Mouse (Mus musculus) lung, postnatal 0 days (tissue): Measurements from ENCODE around the gene Hes3. TPM values are rescaled to one million over a fixed set of nuclear protein-coding genes. Genes with fewer than 3 reads are reported as not detected.

Experiments
- ATAC-seq: fragments of 200-750 bp; cut with Nextera tagmentation; 2 replicates; pipeline ENCODE4 v1.8.0; 2017; ENCODE audit warnings: moderate library complexity
- DNase-seq: peaks from one replicate; pipeline ENCODE4 v3.0.0-alpha.2; 2016; ENCODE audit warnings: low spot score
- H3K27ac ChIP-seq: fragments of 300-500 bp; sonication (generic); 2 replicates; pipeline ENCODE4 v1.5.1; 2014; ENCODE audit warnings: antibody characterized with exemption, mild to moderate bottlenecking, low read length, mixed read lengths
- H3K27me3 ChIP-seq: fragments of 300-500 bp; sonication (generic); replicated peaks from 2 replicates; pipeline ENCODE4 v1.6.1; 2014; ENCODE audit warnings: low read length, mixed read lengths; ENCODE audit not compliant: insufficient read depth
- H3K36me3 ChIP-seq: fragments of 300-500 bp; sonication (generic); 2 replicates; pipeline ENCODE4 v1.6.1; 2014; ENCODE audit warnings: low read length, mixed read lengths; ENCODE audit not compliant: insufficient read depth
- H3K4me1 ChIP-seq: fragments of 300-500 bp; sonication (generic); 2 replicates; pipeline ENCODE4 v1.6.1; 2014; ENCODE audit warnings: antibody characterized with exemption, low read depth, low read length, mixed read lengths; ENCODE audit not compliant: insufficient read depth
- H3K4me2 ChIP-seq: fragments of 300-500 bp; sonication (generic); replicated peaks from 2 replicates; pipeline ENCODE4 v1.6.1; 2014; ENCODE audit warnings: low read depth, mild to moderate bottlenecking, low read length, moderate library complexity, mixed read lengths
- H3K4me3 ChIP-seq: fragments of 300-500 bp; sonication (generic); 2 replicates; pipeline ENCODE4 v1.5.1; 2014; ENCODE audit warnings: low read depth, low read length
- H3K9ac ChIP-seq: fragments of 300-500 bp; sonication (generic); replicated peaks from 2 replicates; pipeline ENCODE4 v1.6.1; 2014; ENCODE audit warnings: low read depth, mild to moderate bottlenecking
- H3K9me3 ChIP-seq: fragments of 300-500 bp; sonication (generic); 2 replicates; pipeline ENCODE4 v1.6.1; 2016; ENCODE audit warnings: low read length, mixed read lengths
- CTCF ChIP-seq: IDR thresholded peaks from 2 replicates; pipeline ENCODE4 v1.5.1; 2016; ENCODE audit warnings: antibody characterized with exemption, mild to moderate bottlenecking
- EP300 ChIP-seq: IDR thresholded peaks from 2 replicates; pipeline ENCODE4 v1.6.1; 2016; ENCODE audit warnings: antibody characterized with exemption, mild to moderate bottlenecking, control low read depth
- WGBS: fragments of 180-500 bp; shearing (Covaris S2); extraction: QIAGEN DNeasy Blood & Tissue Kit; methylation state at CpG from one replicate; pipeline ENCODE4 v1.1.7; 2014; 5-methylcytosine and 5-hydroxymethylcytosine counted together
- polyA plus RNA-seq: library from polyadenylated mRNA; unstranded; fragments of >200 nt; fragmentation: Nextera tagmentation; extraction: Ambion mirVana; gene quantifications from 2 replicates; pipeline ENCODE4 v1.2.1, GENCODE M21; 2015

The Hes3 gene
- polyA plus RNA-seq, 1 experiment from 2014 or later = not detected

GRCm38 (mm10) chr4:152271334-152271733, 20.1 kb downstream of the Hes3 start:
- Histone ChIP-seq H3K27me3 (peaks cover 7% of the 10 kb centered on the region), H3K27ac (no peak overlapping the region), H3K4me2 (no peak overlapping the region), H3K4me3 (no peak overlapping the region), H3K4me1 (no peaks in the 10 kb centered on the region; the same call in 1 of the 2 replicates), H3K9ac (no peak overlapping the region), H3K9me3 (no peaks in the 10 kb centered on the region), H3K36me3 (no peaks in the 10 kb centered on the region)
- DNase-seq = no peak
- 87% methylated on average over 11 of the region's 11 CpGs for WGBS
- ATAC-seq = no peak
- no peak for TF ChIP-seq CTCF
- TF ChIP-seq EP300 = no peak

DNA sequence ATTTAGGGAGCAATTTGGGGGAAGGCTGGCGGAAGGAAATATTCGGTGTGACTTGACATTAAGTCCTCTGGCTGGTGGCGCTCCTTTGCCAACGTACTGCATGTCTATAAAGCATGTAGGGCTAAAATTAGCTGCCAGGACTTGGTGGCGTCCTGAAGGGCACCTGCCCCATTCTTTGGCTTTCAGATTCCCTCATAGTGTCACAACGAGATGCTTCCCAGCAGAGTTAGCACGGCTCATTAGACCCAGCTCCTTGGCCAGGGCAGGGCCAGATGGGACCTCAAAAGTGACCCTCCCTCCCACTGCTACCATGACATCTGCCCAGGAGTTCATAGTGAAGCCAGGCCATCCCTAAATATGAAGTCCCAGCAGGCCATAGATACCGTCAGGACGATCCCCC, 20.9 kb downstream of the Hes3 start:
- Histone ChIP-seq H3K36me3 (no peaks in the 10 kb centered on the region), H3K4me1 (no peaks in the 10 kb centered on the region; the same call in 1 of the 2 replicates), H3K9me3 (no peaks in the 10 kb centered on the region), H3K9ac (no peak overlapping the region), H3K4me3 (no peak overlapping the region), H3K27me3 (peaks cover 7% of the 10 kb centered on the region), H3K27ac (no peak overlapping the region), H3K4me2 (no peak overlapping the region)
- ATAC-seq = no peak
- TF ChIP-seq EP300 (no peak), CTCF (no peak)
- 84% methylated on average over 9 of the region's 9 CpGs for WGBS
- no peak for DNase-seq

- Histone ChIP-seq H3K4me2 (no peak overlapping the region), H3K9ac (no peak overlapping the region), H3K4me1 (no peaks in the 10 kb centered on the region; the same call in 1 of the 2 replicates), H3K4me3 (no peak overlapping the region), H3K36me3 (no peaks in the 10 kb centered on the region), H3K27me3 (peaks cover 7% of the 10 kb centered on the region), H3K9me3 (no peaks in the 10 kb centered on the region), H3K27ac (no peak overlapping the region)
- WGBS = 90% methylated on average over 13 of the region's 13 CpGs
- ATAC-seq (no peak), DNase-seq (no peak)
- TF ChIP-seq CTCF = no peak
- no peak for TF ChIP-seq EP300
Measured at GRCm38 (mm10) chr4:152269967-152270366, 21.5 kb downstream of the Hes3 start.

GRCm38 (mm10) chr4:152267748-152268369, 23.6 kb downstream of the Hes3 start:
- no peak overlapping the region for H3K4me2 ChIP-seq
- H3K4me1 ChIP-seq = peaks cover 4% of the 10 kb centered on the region; the same call in 1 of the 2 replicates
- no peak overlapping the region for H3K9ac ChIP-seq
- H3K27me3 ChIP-seq = no peaks in the 10 kb centered on the region
- H3K36me3 ChIP-seq = no peaks in the 10 kb centered on the region
- no peak overlapping the region for H3K27ac ChIP-seq
- H3K4me3 ChIP-seq = no peak overlapping the region
- WGBS = 44% methylated on average over 13 of the region's 13 CpGs
- TF ChIP-seq CTCF = no peak
- no peak for TF ChIP-seq EP300
- DNase-seq (peak; percentile 38), ATAC-seq (peak; percentile 16)
- H3K9me3 ChIP-seq = no peaks in the 10 kb centered on the region

- peaks cover 4% of the 10 kb centered on the region; the same call in 1 of the 2 replicates for H3K4me1 ChIP-seq
- no peak overlapping the region for H3K27ac ChIP-seq
Measured at GRCm38 (mm10) chr4:152266236-152266895, 25.1 kb downstream of the Hes3 start.

DNA sequence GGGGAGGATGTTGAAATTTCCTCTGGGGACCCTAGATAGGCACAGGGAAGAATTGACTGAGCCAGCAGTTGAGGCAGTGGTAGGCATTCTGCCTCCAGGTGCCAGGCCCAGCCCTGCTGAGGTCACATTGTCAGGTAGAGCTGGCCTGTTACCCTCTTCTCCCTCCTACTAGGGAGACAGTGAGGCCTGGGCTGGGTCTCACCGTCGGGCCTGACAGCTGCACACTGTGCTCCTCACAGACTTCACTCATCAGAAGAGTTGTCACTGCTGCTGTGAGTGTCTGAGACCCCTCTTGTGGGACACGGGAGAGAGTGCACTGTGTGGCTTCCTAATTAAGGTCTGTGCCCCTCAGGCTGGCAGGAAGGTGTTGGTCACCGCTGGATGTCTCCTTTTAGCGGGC, 25.7 kb downstream of the Hes3 start:
- Histone ChIP-seq H3K4me1 (peaks cover 4% of the 10 kb centered on the region; the same call in 1 of the 2 replicates), H3K9ac (no peak overlapping the region)
- DNase-seq = no peak

More at GRCm38 (mm10) chr4:152266236-152266895, 25.1 kb downstream of the Hes3 start:
- TF ChIP-seq EP300 = no peak
- TF ChIP-seq CTCF = no peak
- DNase-seq = no peak
- Histone ChIP-seq H3K9me3 (no peaks in the 10 kb centered on the region), H3K9ac (no peak overlapping the region), H3K4me2 (no peak overlapping the region), H3K4me3 (no peak overlapping the region), H3K36me3 (no peaks in the 10 kb centered on the region), H3K27me3 (no peaks in the 10 kb centered on the region)
- no peak for ATAC-seq
- 40% methylated on average over 10 of the region's 10 CpGs for WGBS

More for the DNA sequence above, 25.7 kb downstream of the Hes3 start:
- Histone ChIP-seq H3K27me3 (no peaks in the 10 kb centered on the region), H3K9me3 (no peaks in the 10 kb centered on the region), H3K36me3 (no peaks in the 10 kb centered on the region), H3K4me2 (no peak overlapping the region), H3K27ac (no peak overlapping the region), H3K4me3 (no peak overlapping the region)
- 72% methylated on average over 5 of the region's 5 CpGs for WGBS
- TF ChIP-seq CTCF (no peak), EP300 (no peak)
- ATAC-seq = no peak
